Mouse (Mus musculus): ENCODE results near the gene Gm11492. TPM values are rescaled to one million over a fixed set of nuclear protein-coding genes. Genes with fewer than 3 reads are reported as not detected.

Gene Gm11492
- not detected in 2 replicates for polyA plus RNA-seq (2012; rRNA removed)

GRCm38 (mm10) chr11:87566501-87566900, at the start of gene Gm11492:
Gm11492 (plus strand) TSS chr11:87566653.

GRCm38 (mm10) chr11:87568255-87568953, 2.0 kb downstream of the Gm11492 start, which contains the start of gene Sept4:
Sept4 (plus strand) TSS chr11:87568903.

GRCm38 (mm10) chr11:87591526-87592353, 25.3 kb downstream of the Gm11492 start, which contains the start of gene Mtmr4:
Mtmr4 (plus strand) TSS chr11:87592162.

GRCm38 (mm10) chr11:87616790-87617474, 50.5 kb downstream of the Gm11492 start, which contains the start of gene Hsf5:
Hsf5 (plus strand) TSS chr11:87617164.

Other genes with a start within 250 kb of the Gm11492 start
- 4.7 and 5.5 TPM in 2 replicates for gene Ppm1e, start 207.6 kb upstream of the Gm11492 start, polyA plus RNA-seq (2012; rRNA removed)
- gene Rad51c, start 161.7 kb upstream of the Gm11492 start, polyA plus RNA-seq (2012; rRNA removed), result 0.57 and 1.2 TPM in 2 replicates
- 1.8 and 4.4 TPM in 2 replicates for gene Tex14, start 161.6 kb upstream of the Gm11492 start, polyA plus RNA-seq (2012; rRNA removed)
- 14.6 and 20.3 TPM in 2 replicates for gene Sept4, start 2.2 kb downstream of the Gm11492 start, polyA plus RNA-seq (2012; rRNA removed)
- 33.1 and 47.8 TPM in 2 replicates for gene Mtmr4, start 25.5 kb downstream of the Gm11492 start, polyA plus RNA-seq (2012; rRNA removed)
- gene Hsf5, start 50.5 kb downstream of the Gm11492 start, polyA plus RNA-seq (2012; rRNA removed), result 0.09 and 0.12 TPM in 2 replicates
- 7.2 and 8.9 TPM in 2 replicates for gene Rnf43, start 96.1 kb downstream of the Gm11492 start, polyA plus RNA-seq (2012; rRNA removed)
- 38.0 and 74.1 TPM in 2 replicates for gene Supt4a, start 170.9 kb downstream of the Gm11492 start, polyA plus RNA-seq (2012; rRNA removed)
- 13.0 and 14.2 TPM in 2 replicates for gene Tspoap1, start 193.9 kb downstream of the Gm11492 start, polyA plus RNA-seq (2012; rRNA removed)
- gene Mpo, start 226.9 kb downstream of the Gm11492 start, polyA plus RNA-seq (2012; rRNA removed), result 0.19 and 0.31 TPM in 2 replicates